Mouse (Mus musculus): ENCODE results near the gene Tmod3.

GRCm38 (mm10) chr9:75597596-75597995, 38.1 kb upstream of the Tmod3 start:
- TF ChIP-seq CTCF (IDR thresholded peaks at IDR 0.05; ENCODE audit: control insufficient read depth, insufficient read depth, low read length) (no peak), POLR2A (IDR thresholded peaks at IDR 0.05; ENCODE audit: borderline replicate concordance, control insufficient read depth, low read depth, low read length) (no peak)
